Mouse (Mus musculus): ENCODE measurements around the gene Sh2d3c. TPM values are rescaled to one million over a fixed set of nuclear protein-coding genes. Genes with fewer than 3 reads are reported as not detected.

Gene Sh2d3c
- polyA plus RNA-seq, 1 experiment: 0.52 TPM

GRCm38 (mm10) chr2:32736306-32736829, 15.5 kb downstream of the Sh2d3c start:
- Histone ChIP-seq H3K27me3 (ENCODE audit: control insufficient read depth, insufficient read depth, insufficient read length) (peaks cover 6% of the 10 kb centered on the region), H3K36me3 (ENCODE audit: control insufficient read depth, insufficient read depth) (no peaks in the 10 kb centered on the region), H3K4me3 (no peak overlapping the region), H3K4me2 (ENCODE audit: low read depth) (no peak overlapping the region), H3ac (ENCODE audit: control insufficient read depth, insufficient read length) (no peak overlapping the region), H3K79me2 (ENCODE audit: control insufficient read depth, insufficient read depth) (no peaks in the 10 kb centered on the region)
- TF ChIP-seq POLR2AphosphoS2 (IDR thresholded peaks at IDR 0.05; ENCODE audit: insufficient read length, low read depth) (no peak), E2F4 (IDR thresholded peaks at IDR 0.05; ENCODE audit: insufficient read depth) (no peak), USF1 (IDR thresholded peaks at IDR 0.05; ENCODE audit: low read depth) (no peak), POLR2A (IDR thresholded peaks at IDR 0.05; ENCODE audit: insufficient read length, low read depth) (no peak), TCF3 (IDR thresholded peaks at IDR 0.05; ENCODE audit: insufficient read length, low read depth) (no peak), MYOD1 (IDR thresholded peaks at IDR 0.05; ENCODE audit: control insufficient read depth in 1 of 3, insufficient read length in 2 of 3, low read depth in 2 of 3) (peak in 1 of 3 experiments; percentile 43), MYOG (IDR thresholded peaks at IDR 0.05; ENCODE audit: control insufficient read depth in 1 of 3, insufficient read depth in 1 of 3, insufficient read length in 2 of 3, low read depth in 2 of 3) (peak in 1 of 3 experiments; percentile 42), MAX (IDR thresholded peaks at IDR 0.05; ENCODE audit: low read depth) (no peak), CEBPB (IDR thresholded peaks at IDR 0.05; ENCODE audit: insufficient read depth, poor library complexity, severe bottlenecking) (no peak), TCF12 (IDR thresholded peaks at IDR 0.05; ENCODE audit: insufficient read depth, poor library complexity, severe bottlenecking) (no peak), REST (IDR thresholded peaks at IDR 0.05; ENCODE audit: insufficient read depth, insufficient read length) (no peak), SRF (IDR thresholded peaks at IDR 0.05; ENCODE audit: control insufficient read depth, insufficient read length, low read depth) (no peak)

GRCm38 (mm10) chr2:32737008-32737407, 16.2 kb downstream of the Sh2d3c start:
- Histone ChIP-seq H3K36me3 (ENCODE audit: control insufficient read depth, insufficient read depth) (no peaks in the 10 kb centered on the region), H3K4me2 (ENCODE audit: low read depth) (no peak overlapping the region), H3K4me3 (no peak overlapping the region), H3K79me2 (ENCODE audit: control insufficient read depth, insufficient read depth) (no peaks in the 10 kb centered on the region), H3ac (ENCODE audit: control insufficient read depth, insufficient read length) (no peak overlapping the region), H3K27me3 (ENCODE audit: control insufficient read depth, insufficient read depth, insufficient read length) (peaks cover 12% of the 10 kb centered on the region)
- TF ChIP-seq CEBPB (IDR thresholded peaks at IDR 0.05; ENCODE audit: insufficient read depth, poor library complexity, severe bottlenecking) (no peak), POLR2AphosphoS2 (IDR thresholded peaks at IDR 0.05; ENCODE audit: insufficient read length, low read depth) (no peak), TCF12 (IDR thresholded peaks at IDR 0.05; ENCODE audit: insufficient read depth, poor library complexity, severe bottlenecking) (no peak)

DNA sequence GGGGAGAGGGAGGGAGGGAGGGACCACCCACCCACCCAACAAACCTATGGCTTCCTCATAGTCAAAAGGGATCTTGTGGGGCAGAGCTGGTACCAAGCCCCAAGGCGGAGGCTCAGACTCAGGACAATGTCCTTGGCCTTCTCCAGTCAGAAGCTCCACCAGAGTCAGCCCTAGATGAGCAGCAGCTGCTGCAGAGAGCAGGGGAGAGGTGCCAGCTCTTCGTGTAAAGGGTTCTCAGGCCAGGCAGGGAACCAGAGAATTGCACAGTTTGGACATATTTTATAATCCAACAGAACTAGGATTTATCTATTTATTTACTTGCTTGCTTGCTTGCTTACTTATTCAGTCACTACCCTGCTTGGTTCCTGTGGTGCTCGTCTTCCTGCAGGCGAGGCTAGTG, 18.5 kb downstream of the Sh2d3c start:
- Histone ChIP-seq H3K4me2 (ENCODE audit: low read depth) (no peak overlapping the region), H3K27me3 (ENCODE audit: control insufficient read depth, insufficient read depth, insufficient read length) (peaks cover 18% of the 10 kb centered on the region), H3K79me2 (ENCODE audit: control insufficient read depth, insufficient read depth) (no peaks in the 10 kb centered on the region), H3K36me3 (ENCODE audit: control insufficient read depth, insufficient read depth) (no peaks in the 10 kb centered on the region), H3K4me3 (no peak overlapping the region), H3ac (ENCODE audit: control insufficient read depth, insufficient read length) (no peak overlapping the region)
- TF ChIP-seq E2F4 (IDR thresholded peaks at IDR 0.05; ENCODE audit: insufficient read depth): no peak

GRCm38 (mm10) chr2:32740916-32741272, 20.0 kb downstream of the Sh2d3c start, which contains the start of gene 6330409D20Rik:
TSS of gene 6330409D20Rik (minus strand) at chr2:32741016.
- Histone ChIP-seq H3K36me3 (ENCODE audit: control insufficient read depth, insufficient read depth) (no peaks in the 10 kb centered on the region), H3K79me2 (ENCODE audit: control insufficient read depth, insufficient read depth) (no peaks in the 10 kb centered on the region), H3K4me3 (no peak within 1 kb of the TSS), H3K4me2 (ENCODE audit: low read depth) (no peak within 1 kb of the TSS), H3ac (ENCODE audit: control insufficient read depth, insufficient read length) (no peak within 1 kb of the TSS), H3K27me3 (ENCODE audit: control insufficient read depth, insufficient read depth, insufficient read length) (peaks cover 23% of the 10 kb centered on the region)
- TF ChIP-seq MYOG (IDR thresholded peaks at IDR 0.05; ENCODE audit: control insufficient read depth in 1 of 3, insufficient read depth in 1 of 3, insufficient read length in 2 of 3, low read depth in 2 of 3) (no peak), POLR2AphosphoS2 (IDR thresholded peaks at IDR 0.05; ENCODE audit: insufficient read length, low read depth) (no peak), POLR2A (IDR thresholded peaks at IDR 0.05; ENCODE audit: insufficient read length, low read depth) (no peak), USF1 (IDR thresholded peaks at IDR 0.05; ENCODE audit: low read depth) (no peak), TCF12 (IDR thresholded peaks at IDR 0.05; ENCODE audit: insufficient read depth, poor library complexity, severe bottlenecking) (no peak), SRF (IDR thresholded peaks at IDR 0.05; ENCODE audit: control insufficient read depth, insufficient read length, low read depth) (no peak), REST (IDR thresholded peaks at IDR 0.05; ENCODE audit: insufficient read depth, insufficient read length) (no peak), TCF3 (IDR thresholded peaks at IDR 0.05; ENCODE audit: insufficient read length, low read depth) (no peak), CEBPB (IDR thresholded peaks at IDR 0.05; ENCODE audit: insufficient read depth, poor library complexity, severe bottlenecking) (no peak), MYOD1 (IDR thresholded peaks at IDR 0.05; ENCODE audit: control insufficient read depth in 1 of 3, insufficient read length in 2 of 3, low read depth in 2 of 3) (no peak), MAX (IDR thresholded peaks at IDR 0.05; ENCODE audit: low read depth) (no peak), E2F4 (IDR thresholded peaks at IDR 0.05; ENCODE audit: insufficient read depth) (no peak)

- Histone ChIP-seq H3K36me3 (ENCODE audit: control insufficient read depth, insufficient read depth) (no peaks in the 10 kb centered on the region), H3K4me2 (ENCODE audit: low read depth) (no peak overlapping the region), H3ac (ENCODE audit: control insufficient read depth, insufficient read length) (no peak overlapping the region), H3K79me2 (ENCODE audit: control insufficient read depth, insufficient read depth) (no peaks in the 10 kb centered on the region), H3K27me3 (ENCODE audit: control insufficient read depth, insufficient read depth, insufficient read length) (peaks cover 25% of the 10 kb centered on the region), H3K4me3 (no peak overlapping the region)
- TF ChIP-seq REST (IDR thresholded peaks at IDR 0.05; ENCODE audit: insufficient read depth, insufficient read length): no peak
- no peak for TF ChIP-seq TCF12 (IDR thresholded peaks at IDR 0.05; ENCODE audit: insufficient read depth, poor library complexity, severe bottlenecking)
- TF ChIP-seq POLR2AphosphoS2 (IDR thresholded peaks at IDR 0.05; ENCODE audit: insufficient read length, low read depth): no peak
- TF ChIP-seq CEBPB (IDR thresholded peaks at IDR 0.05; ENCODE audit: insufficient read depth, poor library complexity, severe bottlenecking): no peak
- TF ChIP-seq USF1 (IDR thresholded peaks at IDR 0.05; ENCODE audit: low read depth): no peak
- TF ChIP-seq SRF (IDR thresholded peaks at IDR 0.05; ENCODE audit: control insufficient read depth, insufficient read length, low read depth): no peak
- TF ChIP-seq MYOD1 (IDR thresholded peaks at IDR 0.05; ENCODE audit: control insufficient read depth in 1 of 3, insufficient read length in 2 of 3, low read depth in 2 of 3): no peak
- TF ChIP-seq TCF3 (IDR thresholded peaks at IDR 0.05; ENCODE audit: insufficient read length, low read depth): no peak
- no peak for TF ChIP-seq E2F4 (IDR thresholded peaks at IDR 0.05; ENCODE audit: insufficient read depth)
- TF ChIP-seq MAX (IDR thresholded peaks at IDR 0.05; ENCODE audit: low read depth): no peak
- TF ChIP-seq MYOG (IDR thresholded peaks at IDR 0.05; ENCODE audit: control insufficient read depth in 1 of 3, insufficient read depth in 1 of 3, insufficient read length in 2 of 3, low read depth in 2 of 3): no peak
- TF ChIP-seq POLR2A (IDR thresholded peaks at IDR 0.05; ENCODE audit: insufficient read length, low read depth): no peak
Measured at GRCm38 (mm10) chr2:32741273-32742172, 20.7 kb downstream of the Sh2d3c start.

Measured in myocyte (in vitro differentiated cells).